ENCODE assay signal across 8 mouse cellular contexts in the genomic region with DNA sequence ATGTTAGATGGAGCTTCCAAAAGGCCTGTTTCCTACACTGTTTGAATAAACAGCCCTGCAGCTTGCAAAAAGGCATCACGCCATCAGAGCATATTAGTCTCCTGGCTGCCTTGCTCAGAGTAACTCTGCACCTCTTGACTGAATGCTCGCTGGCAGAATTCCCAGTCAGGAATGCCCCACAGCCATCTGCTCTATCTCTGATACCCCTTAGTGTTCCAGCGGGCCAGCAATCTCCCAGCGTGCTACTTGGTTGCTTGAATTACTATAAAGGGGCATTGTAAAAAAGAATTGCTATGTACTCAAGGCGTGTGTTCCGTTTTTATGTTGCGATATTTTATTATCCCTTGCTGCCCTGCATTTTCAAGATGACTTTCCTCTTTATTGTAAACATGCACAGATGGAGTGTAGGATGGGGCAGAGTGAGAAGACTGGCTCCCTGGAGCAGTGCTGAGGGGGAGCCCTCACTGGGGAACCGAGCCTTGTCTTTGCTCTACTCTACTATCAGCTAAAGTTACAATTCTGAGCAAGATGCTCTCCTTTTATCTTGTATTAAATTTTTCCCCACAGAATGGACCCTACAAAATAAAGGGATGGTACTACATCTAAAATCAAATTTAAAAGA. TPM values are rescaled to one million over a fixed set of nuclear protein-coding genes. Genes with fewer than 3 reads are reported as not detected.
DNase-seq lines count a peak whose midpoint lies in the region; TF ChIP-seq lines count a peak whose summit lies in the region.

No protein-coding gene starts in this region.

- DNase-seq in adrenal gland, adult (ENCODE audit: inconsistent age in 2 of 2, low spot score in 1 of 2): peak; percentile 22 to 33
- no peak for DNase-seq in adrenal gland, adult 2 months
- peak; percentile 62 for DNase-seq in brain, embryonic 18.5 days (ENCODE audit: low read depth, low spot score)
- peak; percentile 67 for DNase-seq in gastrocnemius, adult 2 months
- peak; percentile 91 for DNase-seq in large intestine, adult 2 months (ENCODE audit: low read depth, low spot score)
- peak; percentile 13 for DNase-seq in retina, embryonic 14.5 days (ENCODE audit: low spot score)
- DNase-seq in embryo, embryonic 10.5 days (ENCODE audit: low spot score): no peak
- no peak for DNase-seq in embryo, embryonic 11 days

- intact Hi-C loops in gastrocnemius, adult 2 months (cut with DNase I): no loop called here

- TF ChIP-seq CTCF in gastrocnemius, adult 2 months (IDR thresholded peaks at IDR 0.05): no peak

- no peak overlapping the region for H3K27ac ChIP-seq in gastrocnemius, adult 2 months

- H3K4me3 ChIP-seq in gastrocnemius, adult 2 months: no peak overlapping the region

- WGBS in large intestine, adult 2 months: 11% methylated on average over 8 of the region's 8 CpGs

RNA-seq across cellular contexts. Expression of a gene that starts 43.3 kb away (rescaled TPM):
- 1 to 10 TPM in 1 of 2 experiments, under 1 TPM in 1; 0.89 to 1.1 TPM for total RNA-seq in adrenal gland, adult 2 months (2021)
- polyA plus RNA-seq in adrenal gland, adult 2 months (2012; rRNA removed): 0.12 and 0.27 TPM in 2 replicates
- total RNA-seq in gastrocnemius, adult 2 months (2021): under 1 TPM; 0.15 to 0.20 TPM
- polyA plus RNA-seq in large intestine, adult 2 months (2012; rRNA removed): 0.29 and 0.43 TPM in 2 replicates

Comparison
In these comparisons a context has a peak if more than half of its experiments do, and no peak if none do; other contexts are left out.
1. DNase-seq: peak in adrenal gland, adult (2 of 2), brain, embryonic 18.5 days (single experiment), gastrocnemius, adult 2 months (single experiment), large intestine, adult 2 months (single experiment) and retina, embryonic 14.5 days (single experiment); none in adrenal gland, adult 2 months (single experiment), embryo, embryonic 10.5 days (single experiment) and embryo, embryonic 11 days (single experiment).